Mouse (Mus musculus) bone marrow macrophage, adult 2 months (primary cell): ENCODE data around the gene Taldo1.

Experiments
- CTCF ChIP-seq: IDR thresholded peaks from 2 replicates; pipeline ENCODE4 v1.5.1; 2012; ENCODE audit warnings: low read depth, mild to moderate bottlenecking, low read length, moderate library complexity
- POLR2A ChIP-seq: IDR thresholded peaks from 2 replicates; pipeline ENCODE4 v1.6.1; 2012; ENCODE audit warnings: mild to moderate bottlenecking, low read depth, low read length, borderline replicate concordance

GRCm38 (mm10) chr7:141439811-141440210, 47.8 kb downstream of the Taldo1 start:
- TF ChIP-seq CTCF: no peak
- TF ChIP-seq POLR2A: no peak
